Mouse (Mus musculus) myocyte (in vitro differentiated cells): ENCODE data around the gene Dcaf17.

Experiments used
- CEBPB ChIP-seq: IDR thresholded peaks from 2 replicates; pipeline ENCODE4 v1.6.1; 2011; ENCODE audit warnings: mild to moderate bottlenecking, moderate library complexity; ENCODE audit not compliant: poor library complexity, insufficient read depth, severe bottlenecking
- E2F4 ChIP-seq: IDR thresholded peaks from one replicate; pipeline ENCODE4 v1.6.1; 2011; ENCODE audit warnings: mild to moderate bottlenecking, control low read depth, moderate library complexity; ENCODE audit not compliant: insufficient read depth
- MAX ChIP-seq: IDR thresholded peaks from one replicate; pipeline ENCODE4 v1.6.1; 2011; ENCODE audit warnings: low read depth, mild to moderate bottlenecking, control low read depth
- MYOD1 ChIP-seq, 3 experiments: IDR thresholded peaks; one replicate each; pipeline ENCODE4 v1.6.1; 2011; ENCODE audit warnings: control low read depth in 2 of 3, low read depth in 2 of 3, mild to moderate bottlenecking in 2 of 3, moderate library complexity in 1 of 3; ENCODE audit not compliant: insufficient read length in 2 of 3, control insufficient read depth in 1 of 3
- MYOG ChIP-seq, 3 experiments: IDR thresholded peaks; one replicate each; pipeline ENCODE4 v1.6.1; 2011; ENCODE audit warnings: control low read depth in 2 of 3, low read depth in 2 of 3, mild to moderate bottlenecking in 2 of 3; ENCODE audit not compliant: insufficient read length in 2 of 3, control insufficient read depth in 1 of 3, insufficient read depth in 1 of 3
- POLR2A ChIP-seq: IDR thresholded peaks from one replicate; pipeline ENCODE4 v1.6.1; 2011; ENCODE audit warnings: low read depth, mild to moderate bottlenecking, control low read depth, moderate library complexity; ENCODE audit not compliant: insufficient read length
- POLR2AphosphoS2 ChIP-seq: IDR thresholded peaks from one replicate; pipeline ENCODE4 v1.6.1; 2011; ENCODE audit warnings: low read depth, control low read depth; ENCODE audit not compliant: insufficient read length
- REST ChIP-seq: IDR thresholded peaks from one replicate; pipeline ENCODE4 v1.6.1; 2011; ENCODE audit warnings: mild to moderate bottlenecking, control low read depth, moderate library complexity; ENCODE audit not compliant: insufficient read depth, insufficient read length
- USF1 ChIP-seq: IDR thresholded peaks from one replicate; pipeline ENCODE4 v1.6.1; 2011; ENCODE audit warnings: low read depth, mild to moderate bottlenecking, control low read depth, moderate library complexity

- TF ChIP-seq POLR2A (no peak), POLR2AphosphoS2 (no peak), MYOG (IDR thresholded peaks at IDR 0.05; ENCODE audit: control insufficient read depth in 1 of 3, insufficient read depth in 1 of 3, insufficient read length in 2 of 3, low read depth in 2 of 3) (no peak), CEBPB (no peak), MYOD1 (IDR thresholded peaks at IDR 0.05; ENCODE audit: control insufficient read depth in 1 of 3, insufficient read length in 2 of 3, low read depth in 2 of 3) (no peak), USF1 (no peak), REST (no peak), MAX (no peak), E2F4 (no peak)
Measured at GRCm38 (mm10) chr2:71134041-71134505, 78.9 kb downstream of the Dcaf17 start.
